Mouse (Mus musculus) lung, embryonic 16.5 days (tissue): ENCODE data around the gene Sec23b. TPM values are rescaled to one million over a fixed set of nuclear protein-coding genes. Genes with fewer than 3 reads are reported as not detected.
"Not testable (repeated sequence)": the region's sequence is repeated elsewhere in the genome, so short reads cannot be mapped to it uniquely, and the experiment has no call there.

Experiments used
- ATAC-seq: fragments of 200-750 bp; cut with Nextera tagmentation; 2 replicates; pipeline ENCODE4 v1.8.0; 2017; ENCODE audit warnings: low read depth, mild to moderate bottlenecking, moderate library complexity
- H3K27ac ChIP-seq: fragments of 300-500 bp; sonication (generic); 2 replicates; pipeline ENCODE4 v1.5.1; 2014; ENCODE audit warnings: mild to moderate bottlenecking, control low read depth, low read length
- H3K27me3 ChIP-seq: fragments of 300-500 bp; sonication (generic); 2 replicates; pipeline ENCODE4 v1.6.1; 2014; ENCODE audit warnings: low read depth, low read length, mixed read lengths; ENCODE audit not compliant: control insufficient read depth, insufficient read depth
- H3K36me3 ChIP-seq: fragments of 300-500 bp; sonication (generic); 2 replicates; pipeline ENCODE4 v1.6.1; 2014; ENCODE audit warnings: low read length; ENCODE audit not compliant: control insufficient read depth, insufficient read depth
- H3K4me1 ChIP-seq: fragments of 300-500 bp; sonication (generic); replicated peaks from 2 replicates; pipeline ENCODE4 v1.6.1; 2014; ENCODE audit warnings: low read length, mixed read lengths; ENCODE audit not compliant: control insufficient read depth, insufficient read depth
- H3K4me2 ChIP-seq: fragments of 300-500 bp; sonication (generic); 2 replicates; pipeline ENCODE4 v1.6.1; 2014; ENCODE audit warnings: low read depth, low read length, control low read depth
- H3K4me3 ChIP-seq: fragments of 300-500 bp; sonication (generic); 2 replicates; pipeline ENCODE4 v1.5.1; 2014; ENCODE audit warnings: mild to moderate bottlenecking, low read length, control low read depth
- H3K9ac ChIP-seq: fragments of 300-500 bp; sonication (generic); 2 replicates; pipeline ENCODE4 v1.6.1; 2014; ENCODE audit warnings: low read length, control low read depth
- H3K9me3 ChIP-seq: fragments of 300-500 bp; sonication (generic); 2 replicates; pipeline ENCODE4 v1.6.1; 2016; ENCODE audit warnings: low read length; ENCODE audit not compliant: control insufficient read depth
- WGBS: fragments of 180-500 bp; shearing (Covaris S2); extraction: QIAGEN DNeasy Blood & Tissue Kit; methylation state at CpG from one replicate; pipeline ENCODE4 v1.1.7; 2014; 5-methylcytosine and 5-hydroxymethylcytosine counted together
- polyA plus RNA-seq: library from polyadenylated mRNA; unstranded; fragments of >200 nt; fragmentation: Nextera tagmentation; extraction: Ambion mirVana; gene quantifications from 2 replicates; pipeline ENCODE4 v1.2.1, GENCODE M21; 2015

Sec23b gene
- polyA plus RNA-seq, 1 experiment from 2014 or later = 102 TPM

GRCm38 (mm10) chr2:144544630-144545029, 11.4 kb upstream of the Sec23b start:
- Histone ChIP-seq H3K4me2 (no peak overlapping the region), H3K4me3 (no peak overlapping the region), H3K9ac (no peak overlapping the region), H3K9me3 (no peaks in the 10 kb centered on the region), H3K36me3 (peaks cover 24% of the 10 kb centered on the region), H3K4me1 (no peaks in the 10 kb centered on the region; the same call in 1 of the 2 replicates), H3K27ac (peak overlapping the region; percentile 40; the same call in 1 of the 2 replicates), H3K27me3 (no peaks in the 10 kb centered on the region)
- ATAC-seq = peak; percentile 87
- 58% methylated on average over 6 of the region's 6 CpGs for WGBS

- peaks cover 3% of the 10 kb centered on the region; the same call in 1 of the 2 replicates for H3K4me1 ChIP-seq
- peaks cover 20% of the 10 kb centered on the region for H3K36me3 ChIP-seq
- no peaks in the 10 kb centered on the region for H3K27me3 ChIP-seq
- no peak overlapping the region for H3K4me2 ChIP-seq
- no peak for ATAC-seq
- no peak overlapping the region for H3K9ac ChIP-seq
- H3K4me3 ChIP-seq = no peak overlapping the region
- H3K27ac ChIP-seq = no peak overlapping the region
- 91% methylated on average over 2 of the region's 2 CpGs for WGBS
- H3K9me3 ChIP-seq = no peaks in the 10 kb centered on the region
These were observed 11.0 kb upstream of the Sec23b start for GRCm38 (mm10) chr2:144545061-144545460.

DNA sequence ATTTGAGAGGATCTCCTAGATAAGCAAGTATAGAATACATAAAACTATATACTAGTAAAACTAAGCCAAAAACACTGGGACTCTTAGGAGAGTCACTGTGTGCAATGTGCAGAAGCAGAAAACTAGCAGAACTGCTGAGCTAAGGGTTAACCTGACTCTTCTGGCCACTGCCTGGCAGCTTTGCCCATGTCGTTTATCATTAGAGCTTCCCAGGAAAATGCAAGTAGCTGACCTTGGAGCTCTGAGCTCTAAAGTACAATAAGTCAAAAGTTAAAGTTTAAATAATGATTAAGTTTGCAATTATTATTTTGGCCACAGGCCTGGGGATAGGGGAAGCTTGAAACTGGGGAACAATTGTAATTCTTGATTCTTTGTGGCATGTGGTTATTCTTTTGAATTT, 10.5 kb upstream of the Sec23b start:
- no peaks in the 10 kb centered on the region for H3K9me3 ChIP-seq
- peaks cover 4% of the 10 kb centered on the region; the same call in 1 of the 2 replicates for H3K4me1 ChIP-seq
- ATAC-seq = no peak
- WGBS = 37% methylated on average over 1 of the region's 1 CpGs
- H3K27me3 ChIP-seq = no peaks in the 10 kb centered on the region
- H3K36me3 ChIP-seq = peaks cover 19% of the 10 kb centered on the region
- H3K9ac ChIP-seq = no peak overlapping the region
- no peak overlapping the region for H3K4me3 ChIP-seq
- H3K4me2 ChIP-seq = no peak overlapping the region
- no peak overlapping the region for H3K27ac ChIP-seq

GRCm38 (mm10) chr2:144547559-144547958, 8.5 kb upstream of the Sec23b start:
- H3K4me2 ChIP-seq = no peak overlapping the region
- H3K27ac ChIP-seq = no peak overlapping the region
- whole genome bisulfite sequencing = 51% methylated on average over 4 of the region's 4 CpGs
- H3K27me3 ChIP-seq = no peaks in the 10 kb centered on the region
- H3K4me3 ChIP-seq = no peak overlapping the region
- no peaks in the 10 kb centered on the region for H3K9me3 ChIP-seq
- peaks cover 14% of the 10 kb centered on the region for H3K36me3 ChIP-seq
- no peak for ATAC-seq
- no peak overlapping the region for H3K9ac ChIP-seq
- peaks cover 4% of the 10 kb centered on the region; the same call in 1 of the 2 replicates for H3K4me1 ChIP-seq

- Histone ChIP-seq H3K4me3 (peak within 1 kb of the TSS; percentile 89), H3K4me2 (peak within 1 kb of the TSS; percentile 65), H3K4me1 (peaks cover 4% of the 10 kb centered on the region; the same call in 1 of the 2 replicates), H3K27ac (peak within 1 kb of the TSS; percentile 89), H3K36me3 (0 out of 2 replicates have a peak, but pooled peaks cover 3% of the 10 kb centered on the region), H3K27me3 (no peaks in the 10 kb centered on the region), H3K9me3 (no peaks in the 10 kb centered on the region), H3K9ac (peak within 1 kb of the TSS; percentile 89)
- peak; percentile 92 for ATAC-seq
- 0% methylated on average over 17 of the region's 17 CpGs for WGBS
These were observed 5.5 kb upstream of the Sec23b start, which contains the start of gene Rbbp9 for GRCm38 (mm10) chr2:144550529-144550928. TSS of gene Rbbp9 (minus strand) at chr2:144550869.

DNA sequence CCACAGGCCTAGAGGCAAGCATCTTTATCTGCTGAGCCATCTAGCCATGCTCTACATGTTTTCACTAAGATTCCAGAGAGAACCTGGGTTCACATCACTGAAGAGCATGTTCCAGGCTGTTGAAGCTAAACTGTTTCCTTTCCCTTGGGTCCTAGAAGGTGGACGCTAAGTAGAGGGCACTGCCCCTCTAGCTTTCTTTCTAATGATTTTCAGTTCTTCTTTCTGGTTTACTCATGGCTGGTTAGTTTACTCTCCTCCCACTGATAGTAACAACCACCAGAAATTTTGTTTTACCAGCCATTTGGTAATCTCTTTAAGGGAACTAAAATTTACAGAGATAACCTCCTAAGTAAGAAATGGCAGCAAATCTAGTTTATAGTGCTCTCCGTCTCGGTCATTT, 2.1 kb upstream of the Sec23b start:
- H3K4me2 ChIP-seq = no peak overlapping the region
- H3K27me3 ChIP-seq = no peaks in the 10 kb centered on the region
- H3K27ac ChIP-seq = no peak overlapping the region
- no peak overlapping the region for H3K9ac ChIP-seq
- no peak overlapping the region for H3K4me3 ChIP-seq
- no peaks in the 10 kb centered on the region for H3K36me3 ChIP-seq
- no peak for ATAC-seq
- no peaks in the 10 kb centered on the region for H3K9me3 ChIP-seq
- H3K4me1 ChIP-seq = peaks cover 14% of the 10 kb centered on the region
- WGBS = 92% methylated on average over 3 of the region's 3 CpGs

DNA sequence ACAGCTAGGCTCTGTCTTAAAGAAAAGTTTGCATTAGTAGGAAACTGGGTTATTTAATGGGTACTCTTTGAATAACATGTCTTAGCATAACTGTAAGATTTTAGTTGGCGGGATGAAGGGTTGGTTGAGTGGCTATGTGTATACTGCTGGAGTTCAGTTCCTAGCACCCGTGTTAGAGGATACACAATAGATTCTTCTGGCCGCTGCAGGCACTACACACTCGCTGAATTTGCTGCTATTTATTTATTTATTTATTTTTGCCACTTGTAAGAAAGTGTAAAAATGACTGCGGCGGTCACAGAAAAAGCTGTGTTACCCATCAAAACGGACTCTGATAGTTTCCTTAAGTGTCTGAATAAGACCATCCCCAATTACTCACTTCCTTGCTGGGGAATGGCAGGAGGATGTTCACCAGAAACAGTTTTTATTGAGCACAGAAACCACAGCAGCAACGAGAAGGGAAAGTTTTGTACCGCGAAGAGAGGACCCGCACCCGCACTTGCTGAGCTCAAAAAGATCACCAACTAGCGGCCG, 676 bp upstream of the Sec23b start:
- WGBS = under 1% methylated on average over 14 of the region's 14 CpGs
- H3K4me1 ChIP-seq = peaks cover 10% of the 10 kb centered on the region
- no peaks in the 10 kb centered on the region for H3K9me3 ChIP-seq
- peak overlapping the region; percentile 90 for H3K4me3 ChIP-seq
- H3K27me3 ChIP-seq = no peaks in the 10 kb centered on the region
- peak overlapping the region; percentile 49 for H3K4me2 ChIP-seq
- H3K36me3 ChIP-seq = no peaks in the 10 kb centered on the region
- ATAC-seq = peak; percentile 21
- H3K9ac ChIP-seq = peak overlapping the region; percentile 67
- H3K27ac ChIP-seq = peak overlapping the region; percentile 97

DNA sequence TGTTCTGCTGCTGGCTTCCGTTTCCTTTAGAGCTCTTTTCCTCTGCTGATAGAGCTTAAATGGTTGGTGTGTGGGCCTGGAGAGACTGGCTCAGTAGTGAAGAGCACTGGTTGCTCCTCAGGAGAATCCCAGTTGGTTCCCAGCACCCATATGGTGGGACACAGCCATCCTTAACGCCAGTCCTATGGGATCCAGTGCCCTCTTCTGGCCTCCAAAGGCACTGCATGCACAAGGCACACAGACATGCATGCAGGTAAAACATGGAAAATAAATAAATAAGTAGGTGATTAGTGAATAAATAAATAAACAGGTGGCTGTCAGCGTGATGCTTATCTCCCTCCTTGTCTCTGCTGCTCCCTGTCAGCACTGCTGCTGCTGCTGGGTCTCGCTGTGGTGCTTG, 32.7 kb downstream of the Sec23b start:
- Histone ChIP-seq H3K9ac (no peak overlapping the region), H3K27me3 (no peaks in the 10 kb centered on the region), H3K9me3 (no peaks in the 10 kb centered on the region), H3K4me1 (no peaks in the 10 kb centered on the region), H3K27ac (no peak overlapping the region), H3K4me3 (no peak overlapping the region), H3K36me3 (peaks cover 44% of the 10 kb centered on the region), H3K4me2 (no peak overlapping the region)
- WGBS = 65% methylated on average over 4 of the region's 4 CpGs
- no peak for ATAC-seq

- peaks cover 12% of the 10 kb centered on the region for H3K36me3 ChIP-seq
- not testable (repeated sequence) for H3K4me1 ChIP-seq, H3K9ac ChIP-seq, H3K27me3 ChIP-seq, ATAC-seq, H3K4me3 ChIP-seq, H3K27ac ChIP-seq, H3K4me2 ChIP-seq, H3K9me3 ChIP-seq
- 68% methylated on average over 8 of the region's 8 CpGs for WGBS
These were observed 37.0 kb downstream of the Sec23b start for GRCm38 (mm10) chr2:144593036-144593435.
